Mouse (Mus musculus) MEL (cell line): ENCODE results near the gene Hcn4. TPM values are rescaled to one million over a fixed set of nuclear protein-coding genes. Genes with fewer than 3 reads are reported as not detected.

ENCODE experiments used
- DNase-seq: peaks from one replicate; pipeline ENCODE4 v3.0.0; 2011; ENCODE audit warnings: low read depth, low spot score
- H3K27ac ChIP-seq: 2 replicates; pipeline ENCODE4 v1.5.1; 2012; ENCODE audit warnings: low read depth, mild to moderate bottlenecking, control low read depth, low read length, moderate library complexity; ENCODE audit not compliant: control insufficient read depth
- H3K27me3 ChIP-seq, 2 experiments: fragments of 150-350 bp in 1 of 2; sonication (generic) in 1 of 2; 2 replicates each; pipeline ENCODE4 v1.6.1; 2012; ENCODE audit warnings: low read length in 2 of 2, mild to moderate bottlenecking in 2 of 2, improper control_type of control experiment in 1 of 2, moderate library complexity in 1 of 2; ENCODE audit not compliant: insufficient read depth in 2 of 2, control insufficient read depth in 1 of 2
- H3K36me3 ChIP-seq, 2 experiments: 2 replicates each; pipeline ENCODE4 v1.6.1; 2012 to 2014; ENCODE audit warnings: low read length in 2 of 2, improper control_type of control experiment in 1 of 2, inconsistent platforms in 1 of 2, mild to moderate bottlenecking in 1 of 2; ENCODE audit not compliant: insufficient read depth in 2 of 2, control insufficient read depth in 1 of 2
- H3K4me1 ChIP-seq, 2 experiments: fragments of 150-350 bp in 1 of 2; sonication (generic) in 1 of 2; 2 replicates each; pipeline ENCODE4 v1.6.1; 2012; ENCODE audit warnings: low read length in 2 of 2, improper control_type of control experiment in 1 of 2, mild to moderate bottlenecking in 1 of 2; ENCODE audit not compliant: insufficient read depth in 2 of 2, control insufficient read depth in 1 of 2
- H3K4me3 ChIP-seq, 2 experiments: fragments of 150-350 bp in 1 of 2; sonication (generic) in 1 of 2; 2 replicates each; pipeline ENCODE4 v1.5.1; 2012; ENCODE audit warnings: low read depth in 2 of 2, low read length in 2 of 2, mild to moderate bottlenecking in 2 of 2, moderate library complexity in 2 of 2, control low read depth in 1 of 2, improper control_type of control experiment in 1 of 2; ENCODE audit not compliant: control insufficient read depth in 1 of 2, insufficient read depth in 1 of 2
- H3K79me2 ChIP-seq: 2 replicates; pipeline ENCODE4 v1.6.1; 2012; ENCODE audit warnings: mild to moderate bottlenecking, low read length, moderate library complexity; ENCODE audit not compliant: control insufficient read depth, poor library complexity, insufficient read depth
- H3K9ac ChIP-seq: 2 replicates; pipeline ENCODE4 v1.6.1; 2012; ENCODE audit warnings: low read depth, mild to moderate bottlenecking, control low read depth, low read length, moderate library complexity; ENCODE audit not compliant: control insufficient read depth, poor library complexity, severe bottlenecking
- H3K9me3 ChIP-seq: fragments of 150-350 bp; sonication (generic); replicated peaks from 2 replicates; pipeline ENCODE4 v1.6.1; 2012; ENCODE audit warnings: mild to moderate bottlenecking, low read length, improper control_type of control experiment, moderate library complexity; ENCODE audit not compliant: insufficient read depth
- CHD1 ChIP-seq: IDR thresholded peaks from 2 replicates; pipeline ENCODE4 v1.6.1; 2012; ENCODE audit warnings: low read depth, mild to moderate bottlenecking, inconsistent platforms, low read length, improper control_type of control experiment
- CHD2 ChIP-seq: IDR thresholded peaks from 2 replicates; pipeline ENCODE4 v1.6.1; 2011; ENCODE audit warnings: low read length, improper control_type of control experiment
- CTCF ChIP-seq, 3 experiments: IDR thresholded peaks in 2 of 3; conservative IDR thresholded peaks in 1 of 3; 2 replicates each; pipeline ENCODE4 v1.5.1; 2011 to 2012; ENCODE audit warnings: low read length in 3 of 3, low read depth in 2 of 3, mild to moderate bottlenecking in 2 of 3, improper control_type of control experiment in 1 of 3, inconsistent platforms in 1 of 3, mixed read lengths in 1 of 3, moderate library complexity in 1 of 3; ENCODE audit not compliant: control insufficient read depth in 1 of 3, insufficient read depth in 1 of 3, poor library complexity in 1 of 3, severe bottlenecking in 1 of 3
- E2F4 ChIP-seq: IDR thresholded peaks from 2 replicates; pipeline ENCODE4 v1.6.1; 2011; ENCODE audit warnings: low read depth, low read length, improper control_type of control experiment, borderline replicate concordance
- ELF1 ChIP-seq: IDR thresholded peaks from 2 replicates; pipeline ENCODE4 v1.6.1; 2014; ENCODE audit warnings: low read depth, mild to moderate bottlenecking, inconsistent platforms, low read length, improper control_type of control experiment, moderate library complexity
- ETS1 ChIP-seq: IDR thresholded peaks from 2 replicates; pipeline ENCODE4 v1.6.1; 2012; ENCODE audit warnings: low read depth, mild to moderate bottlenecking, inconsistent platforms, low read length, improper control_type of control experiment, moderate library complexity
- GABPA ChIP-seq: IDR thresholded peaks from 2 replicates; pipeline ENCODE4 v1.6.1; 2012; ENCODE audit warnings: low read depth, mild to moderate bottlenecking, inconsistent platforms, low read length, improper control_type of control experiment, moderate library complexity
- GATA1 ChIP-seq: IDR thresholded peaks from 2 replicates; pipeline ENCODE4 v1.6.1; 2011; ENCODE audit warnings: low read depth, low read length, improper control_type of control experiment
- MAFK ChIP-seq: IDR thresholded peaks from 2 replicates; pipeline ENCODE4 v1.6.1; 2011; ENCODE audit warnings: low read depth, mild to moderate bottlenecking, low read length, improper control_type of control experiment, borderline replicate concordance
- MAX ChIP-seq: IDR thresholded peaks from 2 replicates; pipeline ENCODE4 v1.6.1; 2011; ENCODE audit warnings: low read length, improper control_type of control experiment
- MEF2A ChIP-seq: IDR thresholded peaks from 2 replicates; pipeline ENCODE4 v1.6.1; 2014; ENCODE audit warnings: low read depth, mild to moderate bottlenecking, inconsistent platforms, low read length, improper control_type of control experiment; ENCODE audit not compliant: poor library complexity, insufficient replicate concordance, severe bottlenecking; ENCODE audit errors: extremely low read depth
- MXI1 ChIP-seq: IDR thresholded peaks from 2 replicates; pipeline ENCODE4 v1.6.1; 2011; ENCODE audit warnings: mild to moderate bottlenecking, low read depth, low read length, improper control_type of control experiment
- NRF1 ChIP-seq: IDR thresholded peaks from 2 replicates; pipeline ENCODE4 v1.6.1; 2014; ENCODE audit warnings: low read depth, mild to moderate bottlenecking, inconsistent platforms, low read length, improper control_type of control experiment, moderate library complexity; ENCODE audit not compliant: poor library complexity, insufficient read depth, severe bottlenecking
- POLR2A ChIP-seq, 2 experiments: IDR thresholded peaks; 2 replicates each; pipeline ENCODE4 v1.6.1; 2011 to 2012; ENCODE audit warnings: low read length in 2 of 2, mild to moderate bottlenecking in 2 of 2, control low read depth in 1 of 2, improper control_type of control experiment in 1 of 2, low read depth in 1 of 2, moderate library complexity in 1 of 2; ENCODE audit not compliant: control insufficient read depth in 1 of 2, insufficient read depth in 1 of 2, poor library complexity in 1 of 2
- POLR2AphosphoS5 ChIP-seq: IDR thresholded peaks from 2 replicates; pipeline ENCODE4 v1.6.1; 2012; ENCODE audit warnings: low read depth, borderline replicate concordance, mild to moderate bottlenecking, inconsistent platforms, low read length, moderate library complexity, mixed read lengths
- SIN3A ChIP-seq: IDR thresholded peaks from 2 replicates; pipeline ENCODE4 v1.6.1; 2012; ENCODE audit warnings: low read length, improper control_type of control experiment, inconsistent platforms
- SMC3 ChIP-seq: IDR thresholded peaks from 2 replicates; pipeline ENCODE4 v1.6.1; 2011; ENCODE audit warnings: low read depth, low read length, improper control_type of control experiment
- TAL1 ChIP-seq: IDR thresholded peaks from 2 replicates; pipeline ENCODE4 v1.6.1; 2012; ENCODE audit warnings: mild to moderate bottlenecking, inconsistent platforms, low read length, moderate library complexity, mixed read lengths
- TBP ChIP-seq: IDR thresholded peaks from 2 replicates; pipeline ENCODE4 v1.8.0; 2011; ENCODE audit warnings: low read depth, low read length, improper control_type of control experiment
- UBTF ChIP-seq: IDR thresholded peaks from 2 replicates; pipeline ENCODE4 v1.6.1; 2012; ENCODE audit warnings: low read depth, mild to moderate bottlenecking, inconsistent platforms, low read length, improper control_type of control experiment, moderate library complexity, borderline replicate concordance; ENCODE audit not compliant: insufficient read depth
- ZKSCAN1 ChIP-seq: IDR thresholded peaks from 2 replicates; pipeline ENCODE4 v1.6.1; 2012; ENCODE audit warnings: low read depth, mild to moderate bottlenecking, inconsistent platforms, low read length, improper control_type of control experiment, moderate library complexity
- ZMIZ1 ChIP-seq: IDR thresholded peaks from 2 replicates; pipeline ENCODE4 v1.6.1; 2012; ENCODE audit warnings: low read depth, mild to moderate bottlenecking, inconsistent platforms, low read length, improper control_type of control experiment, moderate library complexity
- ZNF384 ChIP-seq: IDR thresholded peaks from 2 replicates; pipeline ENCODE4 v1.6.1; 2012; ENCODE audit warnings: low read depth, mild to moderate bottlenecking, inconsistent platforms, low read length, improper control_type of control experiment
- polyA plus RNA-seq, 2 experiments: library from polyadenylated mRNA; stranded (reverse) in 1 of 2; unstranded in 1 of 2; fragments of >175 nt in 1 of 2; fragments of >200 nt in 1 of 2; gene quantifications; 2 replicates each; pipeline versions ENCODE4 v1.2.1 to v1.2.4; 2012; ENCODE audit warnings: low replicate concordance in 2 of 2, low read depth in 1 of 2; ENCODE audit not compliant: insufficient read length in 2 of 2, insufficient read depth in 1 of 2, missing spikeins in 1 of 2
- total RNA-seq: library from RNA; depleted of rRNA; stranded (reverse); fragments of 300-350 nt; gene quantifications from 2 replicates; pipeline ENCODE4 v1.2.3, GENCODE M21; 2012

The Hcn4 gene
- total and polyA plus RNA-seq, 3 experiments = not detected

DNA sequence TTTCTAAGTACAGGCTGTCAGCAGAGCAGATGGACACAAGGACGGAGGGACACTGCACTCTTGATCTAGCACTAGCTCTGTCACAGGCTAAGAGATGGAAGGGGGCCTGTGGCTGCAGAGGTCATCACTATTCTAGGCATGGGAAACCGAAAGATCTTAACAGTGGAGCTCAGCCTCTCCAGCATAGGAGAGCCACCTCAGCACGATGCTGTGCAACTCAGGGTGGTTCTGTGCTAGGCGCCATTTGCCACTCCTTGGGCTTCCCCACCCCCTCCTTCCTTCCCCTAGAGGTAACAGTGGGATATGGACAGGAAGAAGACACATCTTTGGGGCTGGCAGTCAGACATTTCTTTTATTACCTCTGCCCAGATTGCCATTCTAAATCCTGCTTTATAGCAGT lies 51.1 kb downstream of the Hcn4 start:
- H3K9ac ChIP-seq = no peak overlapping the region
- H3K27me3 ChIP-seq = peaks cover 12% of the 10 kb centered on the region in 2 experiments
- TF ChIP-seq CTCF (IDR thresholded peaks at IDR 0.05 in 2 of 3, conservative IDR thresholded peaks at IDR 0.05 in 1 of 3; ENCODE audit: control insufficient read depth in 1 of 3, insufficient read depth in 1 of 3, low read depth in 2 of 3, low read length in 3 of 3, poor library complexity in 1 of 3, severe bottlenecking in 1 of 3) = no peak
- no peak for TF ChIP-seq TAL1
- TF ChIP-seq NRF1 = no peak
- TF ChIP-seq POLR2AphosphoS5 = no peak
- TF ChIP-seq CHD2 = no peak
- TF ChIP-seq ZKSCAN1 = no peak
- TF ChIP-seq MEF2A = no peak
- no peak for TF ChIP-seq GATA1
- no peak for TF ChIP-seq ETS1
- no peak for TF ChIP-seq MAX
- no peak for TF ChIP-seq SIN3A
- no peak for TF ChIP-seq CHD1
- no peak for TF ChIP-seq SMC3
- no peak for TF ChIP-seq TBP
- TF ChIP-seq UBTF = no peak
- TF ChIP-seq ELF1 = no peak
- TF ChIP-seq ZNF384 = no peak
- H3K27ac ChIP-seq = no peak overlapping the region
- H3K79me2 ChIP-seq = no peaks in the 10 kb centered on the region
- H3K9me3 ChIP-seq = no peaks in the 10 kb centered on the region
- H3K36me3 ChIP-seq = no peaks in the 10 kb centered on the region
- DNase-seq = no peak
- no peak overlapping the region for H3K4me3 ChIP-seq
- no peaks in the 10 kb centered on the region for H3K4me1 ChIP-seq

GRCm38 (mm10) chr9:58875439-58875838 lies 52.2 kb downstream of the Hcn4 start:
- Histone ChIP-seq H3K9ac (no peak overlapping the region), H3K4me1 (no peaks in the 10 kb centered on the region), H3K79me2 (no peaks in the 10 kb centered on the region), H3K27me3 (peaks cover 11 to 13% of the 10 kb centered on the region in 2 experiments), H3K27ac (no peak overlapping the region), H3K9me3 (no peaks in the 10 kb centered on the region), H3K36me3 (no peaks in the 10 kb centered on the region), H3K4me3 (no peak overlapping the region)
- DNase-seq = no peak
- no peak for TF ChIP-seq ELF1
- TF ChIP-seq MAFK = no peak
- no peak for TF ChIP-seq GABPA
- TF ChIP-seq SIN3A = no peak
- no peak for TF ChIP-seq ZMIZ1
- TF ChIP-seq E2F4 = no peak
- TF ChIP-seq GATA1 = no peak
- no peak for TF ChIP-seq ZKSCAN1
- TF ChIP-seq TAL1 = no peak
- no peak for TF ChIP-seq MXI1
- TF ChIP-seq POLR2A (IDR thresholded peaks at IDR 0.05; ENCODE audit: control insufficient read depth in 1 of 2, insufficient read depth in 1 of 2, low read depth in 1 of 2, low read length in 2 of 2, poor library complexity in 1 of 2) = no peak
- TF ChIP-seq NRF1 = no peak
- TF ChIP-seq POLR2AphosphoS5 = no peak
